ENCODE assay signal across 9 mouse cellular contexts in genomic region chr12:44380805-44381204, GRCm38 (mm10). TPM values are rescaled to one million over a fixed set of nuclear protein-coding genes. Genes with fewer than 3 reads are reported as not detected.
DNase-seq lines count a peak whose midpoint lies in the region; TF ChIP-seq lines count a peak whose summit lies in the region.
"Had no signal": no experiment of that assay in that cellular context is flagged by ENCODE, and none has a peak within 500 bp of the region (broad histone marks: within the 10 kb centered on the region; RNA-seq: fewer than 3 reads in every experiment).

No protein-coding gene starts in this region.

- TF ChIP-seq CTCF in brain, embryonic 14.5 days (IDR thresholded peaks at IDR 0.05; ENCODE audit: borderline replicate concordance, extremely low read depth, insufficient read depth, insufficient read length), result no peak

- DNase-seq in brain, embryonic 14.5 days (ENCODE audit: low read depth), result peak; percentile 80
- DNase-seq in cerebellum, adult 11-12 months, result peak; percentile 78
- DNase-seq in frontal cortex, postnatal 14 days (ENCODE audit: low spot score in 2 of 2), result peak; percentile 39 to 49
- peak; percentile 71 to 87 for DNase-seq in left cerebral cortex, adult 9 months (ENCODE audit: low spot score in 2 of 2)
- no peak for DNase-seq in heart, adult 18-20 months
- DNase-seq in lung, postnatal 4 days, result no peak
- no peak for DNase-seq in kidney, postnatal 25 days
- DNase-seq: kidney, adult 18-20 months; lung, postnatal 14 days had no signal

- no peak for TF ChIP-seq POLR2A in brain, embryonic 14.5 days (IDR thresholded peaks at IDR 0.05; ENCODE audit: borderline replicate concordance, extremely low read depth, insufficient read depth, insufficient read length, poor library complexity, severe bottlenecking)

RNA-seq across cellular contexts. Expression of gene Nrcam, which starts 52.1 kb away (rescaled TPM):
- 61.2 and 89.1 TPM in 2 replicates for polyA plus RNA-seq in brain, embryonic 14.5 days (2012; rRNA removed)
- under 1 TPM; 0.18 to 0.52 TPM for total RNA-seq in heart, adult 18-20 months (2021)

Comparison
In these comparisons a context has a peak if more than half of its experiments do, and no peak if none do; other contexts are left out.
1. DNase-seq: peak in brain, embryonic 14.5 days (single experiment), cerebellum, adult 11-12 months (single experiment), frontal cortex, postnatal 14 days (2 of 2) and left cerebral cortex, adult 9 months (2 of 2); none in heart, adult 18-20 months (0 of 2), lung, postnatal 4 days (0 of 2) and kidney, postnatal 25 days (0 of 2).